Mouse (Mus musculus): ENCODE results near the gene Leng8. TPM values are rescaled to one million over a fixed set of nuclear protein-coding genes. Genes with fewer than 3 reads are reported as not detected.
A peak's percentile ranks its signal among the peaks of the same experiment; 100 is the strongest.

Leng8 gene
- polyA plus RNA-seq, 1 experiment from 2014 or later = 64.4 TPM

DNA sequence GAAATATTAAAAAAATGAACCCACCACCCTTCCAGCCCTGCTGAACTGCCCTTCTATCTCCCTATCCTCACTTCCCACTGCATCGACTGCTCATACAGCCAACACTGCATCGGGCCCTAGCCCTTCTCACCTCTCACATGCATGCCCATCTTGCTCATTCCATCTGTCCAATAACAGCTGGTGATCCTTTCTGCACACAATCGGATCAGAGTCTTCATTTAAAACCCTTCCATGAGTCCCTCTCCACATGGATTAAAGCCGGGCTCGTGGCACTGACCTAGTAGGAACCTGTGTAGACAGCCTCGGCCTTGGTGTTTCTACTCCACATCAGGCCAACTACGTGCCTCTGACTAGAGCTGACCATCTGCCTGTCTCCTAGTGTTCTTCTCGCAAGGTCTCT, 4.9 kb upstream of the Leng8 start:
- Histone ChIP-seq H3K4me2 (replicated peaks) (no peak overlapping the region), H3K27ac (no peak overlapping the region), H3K9ac (0 out of 2 replicates have a peak overlapping the region, but pooled peaks have one; percentile 35), H3K4me3 (no peak overlapping the region), H3K36me3 (no peaks in the 10 kb centered on the region), H3K27me3 (no peaks in the 10 kb centered on the region), H3K9me3 (no peaks in the 10 kb centered on the region), H3K4me1 (peaks cover 3% of the 10 kb centered on the region; the same call in 1 of the 2 replicates)
- 89% methylated on average over 8 of the region's 8 CpGs for WGBS
- no peak for ATAC-seq (ENCODE audit: low FRiP score, low read depth)

DNA sequence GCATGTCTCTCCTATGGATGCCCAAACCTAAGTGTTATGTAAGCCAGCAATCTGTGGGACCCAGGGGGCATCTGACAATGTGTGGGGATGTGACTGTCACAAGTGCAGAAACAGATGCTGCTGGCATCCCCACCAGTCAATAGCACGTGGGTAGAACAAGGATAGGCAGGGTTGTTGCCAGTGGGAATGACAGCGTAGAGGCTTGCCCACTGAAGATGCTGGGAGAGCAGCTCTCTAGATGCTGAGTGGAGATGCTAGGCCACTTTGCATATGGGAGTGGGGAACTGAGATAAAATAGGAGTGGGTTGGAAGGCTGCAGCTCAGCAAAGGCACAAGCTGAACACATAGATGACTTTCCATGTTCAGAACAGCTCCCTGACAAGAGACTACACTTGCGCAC, 4.3 kb upstream of the Leng8 start:
- Histone ChIP-seq H3K4me2 (replicated peaks) (no peak overlapping the region), H3K4me3 (no peak overlapping the region), H3K27me3 (no peaks in the 10 kb centered on the region), H3K9me3 (no peaks in the 10 kb centered on the region), H3K27ac (no peak overlapping the region), H3K36me3 (no peaks in the 10 kb centered on the region), H3K4me1 (peaks cover 4% of the 10 kb centered on the region), H3K9ac (0 out of 2 replicates have a peak overlapping the region, but pooled peaks have one; percentile 35)
- ATAC-seq (ENCODE audit: low FRiP score, low read depth) = no peak
- 88% methylated on average over 3 of the region's 3 CpGs for WGBS

DNA sequence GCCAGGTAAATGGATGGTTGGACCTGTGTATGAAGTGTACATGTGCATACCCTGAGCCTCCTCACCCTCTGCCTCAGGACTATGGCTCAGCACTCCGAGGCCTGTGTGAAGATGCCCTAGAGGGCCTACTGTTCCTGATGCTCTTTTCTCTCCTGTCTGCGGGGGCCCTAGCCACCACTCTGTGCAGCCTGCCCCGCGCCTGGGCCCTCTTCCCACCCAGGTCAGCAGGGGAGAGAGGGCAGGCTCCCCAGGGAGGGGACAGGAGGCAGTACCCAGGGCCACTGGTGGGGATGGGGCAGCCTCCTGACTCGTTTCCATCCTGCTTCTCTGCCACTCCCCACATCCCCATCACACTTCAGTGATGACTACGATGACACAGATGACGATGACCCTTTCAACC, 3.8 kb upstream of the Leng8 start:
- WGBS = 75% methylated on average over 7 of the region's 7 CpGs
- H3K27me3 ChIP-seq = no peaks in the 10 kb centered on the region
- ATAC-seq (ENCODE audit: low FRiP score, low read depth) = no peak
- H3K9me3 ChIP-seq = no peaks in the 10 kb centered on the region
- no peak overlapping the region for H3K27ac ChIP-seq
- H3K36me3 ChIP-seq = no peaks in the 10 kb centered on the region
- H3K4me3 ChIP-seq = no peak overlapping the region
- H3K4me2 ChIP-seq (replicated peaks) = no peak overlapping the region
- peak overlapping the region; percentile 35; the same call in 1 of the 2 replicates for H3K9ac ChIP-seq
- peaks cover 8% of the 10 kb centered on the region for H3K4me1 ChIP-seq

DNA sequence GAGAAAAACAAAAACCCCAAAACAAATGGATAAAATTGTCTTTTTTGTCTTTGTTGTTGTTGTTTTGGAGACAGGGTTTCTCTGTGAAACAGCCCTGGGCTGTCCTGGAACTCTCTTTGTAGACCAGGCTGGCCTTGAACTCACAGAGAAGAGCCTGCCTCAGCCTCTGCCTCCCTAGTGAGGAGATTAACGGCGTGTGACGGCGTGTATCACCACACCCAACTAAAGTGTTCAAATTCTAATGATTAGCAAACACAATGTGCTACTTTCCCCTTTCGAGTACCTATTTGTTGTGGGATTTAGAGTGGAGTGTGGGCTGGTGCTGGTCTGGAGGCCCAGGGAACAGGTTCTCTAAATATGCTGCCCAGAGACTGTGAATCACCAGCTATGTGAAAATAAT, 1.9 kb upstream of the Leng8 start:
- ATAC-seq (ENCODE audit: low FRiP score, low read depth) = no peak
- 92% methylated on average over 5 of the region's 5 CpGs for WGBS
- Histone ChIP-seq H3K4me2 (replicated peaks) (no peak overlapping the region), H3K9me3 (no peaks in the 10 kb centered on the region), H3K36me3 (peaks cover 17% of the 10 kb centered on the region), H3K27me3 (no peaks in the 10 kb centered on the region), H3K4me1 (peaks cover 16% of the 10 kb centered on the region), H3K4me3 (no peak overlapping the region), H3K9ac (no peak overlapping the region), H3K27ac (no peak overlapping the region)

DNA sequence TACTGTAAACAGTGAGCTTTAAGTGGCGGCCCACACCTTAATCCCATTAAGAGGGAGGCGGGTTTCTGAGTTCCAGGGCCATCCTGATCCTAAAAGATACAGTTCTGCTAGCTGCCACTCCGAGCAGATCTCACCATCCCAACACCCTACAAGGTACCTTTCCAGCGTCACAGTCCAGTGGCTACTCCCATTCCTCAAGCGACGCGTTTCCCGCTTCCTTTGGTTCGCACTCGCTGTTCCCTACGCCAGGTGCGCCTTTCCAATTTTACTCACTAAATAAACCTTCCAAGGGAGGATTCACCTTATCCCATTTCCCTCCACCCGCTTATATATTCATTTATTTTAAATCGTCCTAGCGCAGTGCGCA, 452 bp upstream of the Leng8 start:
- H3K9ac ChIP-seq = peak overlapping the region; percentile 68
- WGBS = under 1% methylated on average over 16 of the region's 16 CpGs
- peaks cover 16% of the 10 kb centered on the region for H3K4me1 ChIP-seq
- no peaks in the 10 kb centered on the region for H3K27me3 ChIP-seq
- H3K4me2 ChIP-seq (replicated peaks) = peak overlapping the region; percentile 69
- H3K27ac ChIP-seq = peak overlapping the region; percentile 48; the same call in 1 of the 2 replicates
- no peaks in the 10 kb centered on the region for H3K9me3 ChIP-seq
- peak; percentile 22 for ATAC-seq (ENCODE audit: low FRiP score, low read depth)
- peaks cover 32% of the 10 kb centered on the region for H3K36me3 ChIP-seq
- peak overlapping the region; percentile 90 for H3K4me3 ChIP-seq

DNA sequence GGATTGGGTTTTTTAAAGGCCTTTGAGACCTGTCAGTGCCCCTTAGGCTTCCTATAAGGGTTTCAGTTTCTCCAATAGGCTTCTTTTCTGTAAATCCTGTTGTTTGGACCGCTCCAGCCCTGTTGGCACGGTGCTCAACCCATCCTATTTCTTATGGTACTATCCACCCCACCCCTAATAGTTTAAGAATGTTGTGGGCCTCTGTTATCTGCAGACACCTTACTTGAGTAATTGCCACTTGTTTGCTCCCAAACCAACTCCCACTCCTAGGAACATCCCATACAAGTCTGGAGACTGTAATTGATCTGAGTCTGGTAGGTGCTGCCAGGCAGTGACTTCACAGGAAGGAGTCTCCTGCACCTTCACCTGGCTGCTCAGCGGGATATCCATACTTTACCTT, 907 bp downstream of the Leng8 start:
- WGBS = 59% methylated on average over 3 of the region's 3 CpGs
- H3K9ac ChIP-seq = peak overlapping the region; percentile 88
- peak overlapping the region; percentile 94 for H3K4me2 ChIP-seq (replicated peaks)
- no peak overlapping the region for H3K27ac ChIP-seq
- no peaks in the 10 kb centered on the region for H3K9me3 ChIP-seq
- no peaks in the 10 kb centered on the region for H3K27me3 ChIP-seq
- H3K4me3 ChIP-seq = peak overlapping the region; percentile 90
- no peak for ATAC-seq (ENCODE audit: low FRiP score, low read depth)
- H3K4me1 ChIP-seq = peaks cover 16% of the 10 kb centered on the region
- H3K36me3 ChIP-seq = peaks cover 45% of the 10 kb centered on the region

DNA sequence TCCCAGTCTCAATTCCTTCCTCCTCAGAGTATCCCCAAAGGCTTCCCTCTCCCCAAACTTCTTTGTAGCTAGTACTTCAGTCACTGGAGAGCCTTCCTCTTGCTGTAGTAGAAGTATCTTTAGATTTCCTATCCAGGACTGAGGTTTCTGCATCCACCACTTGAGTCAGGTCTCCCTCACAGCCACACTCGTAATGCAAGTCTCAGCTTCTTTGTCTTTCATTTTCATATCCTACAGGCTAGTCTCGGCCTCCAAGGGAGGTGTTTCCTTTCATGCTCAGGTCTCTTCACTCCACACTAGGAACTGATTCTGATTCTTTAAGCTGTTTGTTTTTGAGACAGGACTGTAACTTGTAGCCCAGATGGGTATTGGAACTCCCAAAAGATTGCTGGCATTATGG, 1.3 kb downstream of the Leng8 start:
- H3K36me3 ChIP-seq = peaks cover 50% of the 10 kb centered on the region
- H3K4me3 ChIP-seq = peak overlapping the region; percentile 90
- no peaks in the 10 kb centered on the region for H3K27me3 ChIP-seq
- no peaks in the 10 kb centered on the region for H3K9me3 ChIP-seq
- peak overlapping the region; percentile 88 for H3K9ac ChIP-seq
- 91% methylated on average over 2 of the region's 2 CpGs for WGBS
- no peak overlapping the region for H3K27ac ChIP-seq
- peak overlapping the region; percentile 94 for H3K4me2 ChIP-seq (replicated peaks)
- H3K4me1 ChIP-seq = peaks cover 16% of the 10 kb centered on the region
- no peak for ATAC-seq (ENCODE audit: low FRiP score, low read depth)

DNA sequence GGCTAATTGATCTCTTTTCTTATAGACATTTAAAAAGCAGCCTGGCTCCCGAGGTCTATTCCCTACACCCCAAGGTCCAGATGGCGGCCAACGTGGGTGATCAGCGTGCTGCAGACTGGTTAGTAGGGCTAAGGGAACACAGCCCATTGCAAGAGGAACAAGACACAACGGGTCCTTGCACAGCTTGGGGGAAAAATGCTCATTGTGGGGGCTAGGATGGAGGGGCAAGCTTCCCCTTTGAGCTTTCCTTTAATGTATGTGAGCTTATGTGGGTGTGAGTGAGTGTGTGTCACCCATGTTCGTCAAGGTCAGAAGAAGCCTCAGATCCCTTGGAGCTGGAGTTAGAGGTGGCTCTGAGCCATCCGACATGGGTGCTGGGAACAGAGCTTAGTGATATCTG, 1.8 kb downstream of the Leng8 start:
- H3K9ac ChIP-seq = 0 out of 2 replicates have a peak overlapping the region, but pooled peaks have one; percentile 88
- no peak for ATAC-seq (ENCODE audit: low FRiP score, low read depth)
- 92% methylated on average over 7 of the region's 7 CpGs for WGBS
- H3K4me3 ChIP-seq = peak overlapping the region; percentile 90; the same call in 1 of the 2 replicates
- H3K4me2 ChIP-seq (replicated peaks) = peak overlapping the region; percentile 94; the same call in 1 of the 2 replicates
- H3K9me3 ChIP-seq = no peaks in the 10 kb centered on the region
- H3K27me3 ChIP-seq = no peaks in the 10 kb centered on the region
- H3K36me3 ChIP-seq = peaks cover 55% of the 10 kb centered on the region
- no peak overlapping the region for H3K27ac ChIP-seq
- peaks cover 16% of the 10 kb centered on the region for H3K4me1 ChIP-seq

DNA sequence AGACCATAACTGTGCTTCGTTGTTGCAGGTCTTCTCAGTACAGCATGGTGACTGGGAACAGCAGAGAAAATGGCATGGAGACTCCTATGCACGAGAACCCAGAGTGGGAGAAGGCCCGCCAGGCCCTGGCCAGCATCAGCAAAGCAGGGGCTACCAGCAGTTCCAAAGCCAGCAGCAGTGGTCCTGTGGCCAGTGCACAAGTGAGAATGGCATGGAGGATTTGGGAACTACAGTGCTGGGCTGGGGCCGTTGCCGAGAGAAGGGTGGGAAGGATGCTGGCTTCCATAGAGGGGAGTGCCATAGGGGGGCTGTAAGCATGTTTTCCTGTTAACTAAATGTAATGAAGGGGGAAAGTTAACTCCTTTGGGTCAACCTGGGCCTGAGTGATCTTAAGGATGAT, 2.6 kb downstream of the Leng8 start:
- Histone ChIP-seq H3K4me1 (peaks cover 16% of the 10 kb centered on the region), H3K4me3 (no peak overlapping the region), H3K4me2 (replicated peaks) (no peak overlapping the region), H3K9me3 (no peaks in the 10 kb centered on the region), H3K9ac (no peak overlapping the region), H3K27ac (no peak overlapping the region), H3K36me3 (peaks cover 62% of the 10 kb centered on the region), H3K27me3 (no peaks in the 10 kb centered on the region)
- ATAC-seq (ENCODE audit: low FRiP score, low read depth) = no peak
- 89% methylated on average over 5 of the region's 5 CpGs for WGBS

DNA sequence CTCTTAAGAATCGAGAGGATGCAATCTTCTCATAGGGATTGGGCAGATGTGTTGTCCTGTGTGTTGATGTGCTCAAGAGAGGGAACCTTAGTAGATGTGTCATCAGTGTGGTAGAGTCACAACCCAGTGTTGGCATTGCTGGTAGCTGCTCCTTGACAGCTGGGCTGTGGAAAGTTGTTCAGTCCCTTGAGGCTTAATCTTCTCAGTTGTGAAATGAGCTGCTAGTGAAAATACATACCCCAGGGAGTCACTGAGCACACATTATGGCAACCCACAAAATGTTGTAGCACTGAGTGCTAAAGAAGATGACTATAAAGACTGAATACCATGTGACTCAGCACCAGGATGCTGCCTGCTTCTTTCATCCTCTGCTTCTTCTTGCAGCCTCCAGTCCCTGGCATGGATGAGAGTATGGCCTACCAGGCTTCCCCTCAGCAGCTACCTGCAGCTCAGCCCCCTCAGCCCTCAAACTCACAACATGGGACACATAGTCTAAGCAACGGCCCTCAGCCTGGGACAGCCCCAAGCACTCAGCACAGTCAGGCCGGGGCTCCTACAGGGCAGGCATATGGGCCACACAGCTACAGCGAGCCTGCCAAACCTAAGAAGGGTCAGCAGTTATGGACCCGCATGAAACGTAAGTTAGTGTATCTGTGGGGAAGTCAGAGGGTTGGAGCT, 4.9 kb downstream of the Leng8 start:
- Histone ChIP-seq H3K9ac (no peak overlapping the region), H3K27ac (no peak overlapping the region), H3K4me2 (replicated peaks) (no peak overlapping the region), H3K4me3 (no peak overlapping the region), H3K9me3 (no peaks in the 10 kb centered on the region), H3K4me1 (peaks cover 13% of the 10 kb centered on the region), H3K36me3 (peaks cover 86% of the 10 kb centered on the region), H3K27me3 (no peaks in the 10 kb centered on the region)
- no peak for ATAC-seq (ENCODE audit: low FRiP score, low read depth)
- WGBS = 93% methylated on average over 6 of the region's 6 CpGs

DNA sequence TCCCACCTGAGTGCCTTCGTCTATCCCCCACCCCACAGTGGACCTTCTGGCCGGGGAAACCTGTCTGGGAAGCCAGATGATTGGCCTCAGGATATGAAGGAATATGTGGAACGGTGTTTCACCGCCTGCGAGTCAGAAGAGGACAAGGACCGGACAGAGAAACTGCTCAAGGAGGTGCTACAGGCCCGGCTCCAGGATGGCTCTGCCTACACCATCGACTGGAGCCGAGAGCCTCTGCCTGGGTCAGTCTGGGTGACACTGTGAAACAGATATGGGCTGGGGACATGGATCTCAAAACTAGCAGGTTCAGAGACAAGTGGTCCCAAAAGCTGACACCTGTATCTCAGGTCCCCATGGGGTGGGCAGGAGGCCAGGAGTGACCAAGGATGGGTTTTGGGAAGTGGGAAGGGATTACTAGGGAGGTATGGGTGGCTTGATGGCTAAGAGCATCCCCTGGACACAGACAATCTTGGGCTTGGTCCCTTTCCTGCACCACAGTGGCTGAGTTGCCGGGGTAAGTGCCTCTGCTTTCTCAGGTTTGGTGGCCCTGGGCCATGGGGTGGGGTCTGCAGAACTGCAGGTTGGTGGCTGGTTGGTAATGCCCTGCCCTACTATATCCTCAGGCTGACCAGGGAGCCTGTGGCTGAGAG, 6.1 kb downstream of the Leng8 start:
- H3K9ac ChIP-seq = no peak overlapping the region
- ATAC-seq (ENCODE audit: low FRiP score, low read depth) = no peak
- no peak overlapping the region for H3K4me2 ChIP-seq (replicated peaks)
- H3K9me3 ChIP-seq = no peaks in the 10 kb centered on the region
- no peak overlapping the region for H3K4me3 ChIP-seq
- no peaks in the 10 kb centered on the region for H3K27me3 ChIP-seq
- 90% methylated on average over 10 of the region's 10 CpGs for WGBS
- H3K4me1 ChIP-seq = peaks cover 9% of the 10 kb centered on the region
- peaks cover 97% of the 10 kb centered on the region for H3K36me3 ChIP-seq
- no peak overlapping the region for H3K27ac ChIP-seq

DNA sequence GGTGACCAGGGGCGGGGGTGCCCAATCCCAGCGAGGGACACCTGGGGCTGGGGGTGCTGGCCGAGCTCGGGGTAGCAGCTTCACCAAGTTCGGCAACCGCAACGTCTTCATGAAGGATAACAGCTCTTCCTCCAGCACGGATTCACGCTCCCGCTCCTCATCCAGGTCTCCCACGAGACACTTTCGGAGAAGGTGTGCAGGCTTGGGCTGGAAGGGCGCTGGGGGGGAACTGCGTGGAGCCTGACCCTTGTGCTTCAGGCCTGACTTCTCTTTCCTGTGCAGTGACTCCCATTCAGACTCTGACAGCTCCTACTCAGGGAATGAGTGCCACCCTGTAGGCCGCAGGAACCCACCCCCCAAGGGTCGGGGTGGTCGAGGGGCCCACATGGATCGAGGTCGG, 6.7 kb downstream of the Leng8 start:
- Histone ChIP-seq H3K4me2 (replicated peaks) (no peak overlapping the region), H3K36me3 (peaks cover 99% of the 10 kb centered on the region), H3K27me3 (no peaks in the 10 kb centered on the region), H3K4me3 (no peak overlapping the region), H3K27ac (no peak overlapping the region), H3K9me3 (no peaks in the 10 kb centered on the region), H3K9ac (no peak overlapping the region), H3K4me1 (peaks cover 9% of the 10 kb centered on the region)
- WGBS = 97% methylated on average over 19 of the region's 19 CpGs
- ATAC-seq (ENCODE audit: low FRiP score, low read depth) = no peak

Data from limb, embryonic 13.5 days (tissue).